ENCODE assay signal across 14 mouse cellular contexts in the genomic region with DNA sequence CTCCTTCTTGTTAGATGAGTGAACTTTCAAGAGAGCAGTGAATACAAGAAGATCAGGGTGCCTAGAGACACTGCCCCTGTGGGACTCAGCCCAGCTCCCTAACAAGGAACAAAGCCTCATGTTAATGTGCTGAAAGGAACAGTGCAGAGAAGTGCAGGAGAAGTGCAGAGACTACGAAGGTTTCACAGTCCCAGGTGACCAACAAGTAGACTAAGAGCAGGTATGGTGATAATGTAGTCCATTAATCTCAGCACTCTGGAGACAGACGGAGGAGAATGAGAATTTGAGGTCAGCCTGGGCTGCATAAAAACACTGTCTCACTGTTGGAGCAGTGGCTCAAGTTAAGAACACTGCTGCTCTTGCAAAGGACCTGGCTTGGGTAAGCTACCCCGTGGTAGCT.
DNase-seq lines count a peak whose midpoint lies in the region; ATAC-seq and TF ChIP-seq lines count a peak whose summit lies in the region.
"Had no signal": no experiment of that assay in that cellular context is flagged by ENCODE, and none has a peak within 500 bp of the region (broad histone marks: within the 10 kb centered on the region; RNA-seq: fewer than 3 reads in every experiment).

No protein-coding gene starts in this region.

- no peak for ATAC-seq in forebrain, embryonic 11.5 days (replicated peaks; ENCODE audit: low FRiP score)
- no peak for ATAC-seq in forebrain, embryonic 14.5 days
- ATAC-seq in limb, embryonic 14.5 days (ENCODE audit: low FRiP score, low read depth) = no peak
- ATAC-seq in intestine, embryonic 16.5 days = no peak
- ATAC-seq: forebrain, embryonic 15.5 days; midbrain, embryonic 13.5 days had no signal

- no peak for TF ChIP-seq POLR2A in cortical plate, adult 2 months (IDR thresholded peaks at IDR 0.05; ENCODE audit: extremely low read depth, insufficient read depth, low read length)
- no peak for TF ChIP-seq POLR2A in limb, embryonic 14.5 days (IDR thresholded peaks at IDR 0.05; ENCODE audit: borderline replicate concordance, extremely low read depth, insufficient read depth, insufficient read length)

- intact Hi-C loops in left cerebral cortex, adult 2 months (cut with DNase I) = loop anchor here (10.0 kb wide), 1 partner anchor 146 kb away; a partner anchor contains a TSS
- intact Hi-C loops in left cerebral cortex, postnatal 4 days (cut with DNase I) = loop anchor here (5.0 kb wide), 1 partner anchor 356 kb away; no protein-coding TSS in a partner anchor

- no peak overlapping the region for H3K4me3 ChIP-seq in forebrain, embryonic 11.5 days (ENCODE audit: low read depth, low read length)
- H3K4me3 ChIP-seq in forebrain, embryonic 14.5 days (ENCODE audit: low read depth, low read length) = no peak overlapping the region
- no peak overlapping the region for H3K4me3 ChIP-seq in left cerebral cortex, adult 2 months
- no peak overlapping the region for H3K4me3 ChIP-seq in cortical plate, adult 2 months (ENCODE audit: insufficient read depth, low read length)
- no peak overlapping the region for H3K4me3 ChIP-seq in limb, embryonic 14.5 days (replicated peaks; ENCODE audit: low read length)
- no peak overlapping the region for H3K4me3 ChIP-seq in intestine, embryonic 16.5 days (ENCODE audit: low read length)
- H3K4me3 ChIP-seq: forebrain, embryonic 15.5 days; midbrain, embryonic 13.5 days had no signal

- no peaks in the 10 kb centered on the region for H3K36me3 ChIP-seq in forebrain, embryonic 11.5 days (ENCODE audit: control insufficient read depth, insufficient read depth, low read length)
- no peaks in the 10 kb centered on the region for H3K36me3 ChIP-seq in forebrain, embryonic 14.5 days (ENCODE audit: control insufficient read depth, insufficient read depth, low read length)
- H3K36me3 ChIP-seq in limb, embryonic 14.5 days (ENCODE audit: control insufficient read depth, insufficient read depth, low read length) = no peaks in the 10 kb centered on the region
- no peaks in the 10 kb centered on the region for H3K36me3 ChIP-seq in intestine, embryonic 16.5 days (ENCODE audit: control insufficient read depth, insufficient read depth, low read length)
- H3K36me3 ChIP-seq: forebrain, embryonic 15.5 days; midbrain, embryonic 13.5 days had no signal

- no peak overlapping the region for H3K9ac ChIP-seq in forebrain, embryonic 11.5 days (ENCODE audit: low read length)
- H3K9ac ChIP-seq in forebrain, embryonic 14.5 days (ENCODE audit: low read length) = no peak overlapping the region
- H3K9ac ChIP-seq in limb, embryonic 14.5 days (ENCODE audit: low read depth, low read length, severe bottlenecking) = no peak overlapping the region
- H3K9ac ChIP-seq in intestine, embryonic 16.5 days (ENCODE audit: low read depth, low read length) = no peak overlapping the region
- H3K9ac ChIP-seq: forebrain, embryonic 15.5 days; midbrain, embryonic 13.5 days had no signal

- 88% methylated on average over 3 of the region's 3 CpGs for WGBS in forebrain, embryonic 11.5 days
- 73% methylated on average over 3 of the region's 3 CpGs for WGBS in forebrain, embryonic 14.5 days
- 49% methylated on average over 3 of the region's 3 CpGs for WGBS in limb, embryonic 14.5 days
- WGBS in intestine, embryonic 16.5 days = 64% methylated on average over 3 of the region's 3 CpGs

- H3K9me3 ChIP-seq in forebrain, embryonic 11.5 days (ENCODE audit: control insufficient read depth, low read length) = no peaks in the 10 kb centered on the region
- H3K9me3 ChIP-seq in forebrain, embryonic 14.5 days (replicated peaks; ENCODE audit: control insufficient read depth, low read length) = no peaks in the 10 kb centered on the region
- H3K9me3 ChIP-seq in limb, embryonic 14.5 days (ENCODE audit: control insufficient read depth, low read length) = no peaks in the 10 kb centered on the region
- no peaks in the 10 kb centered on the region for H3K9me3 ChIP-seq in intestine, embryonic 16.5 days (ENCODE audit: control insufficient read depth, low read length)
- H3K9me3 ChIP-seq: forebrain, embryonic 15.5 days; midbrain, embryonic 13.5 days had no signal

- no peak overlapping the region for H3K4me2 ChIP-seq in forebrain, embryonic 11.5 days (ENCODE audit: low read depth, low read length, severe bottlenecking)
- H3K4me2 ChIP-seq in forebrain, embryonic 14.5 days (ENCODE audit: low read length) = no peak overlapping the region
- H3K4me2 ChIP-seq in limb, embryonic 14.5 days (replicated peaks; ENCODE audit: low read depth, low read length, severe bottlenecking) = no peak overlapping the region
- no peak overlapping the region for H3K4me2 ChIP-seq in intestine, embryonic 16.5 days (ENCODE audit: low read depth, low read length)
- H3K4me2 ChIP-seq: forebrain, embryonic 15.5 days; midbrain, embryonic 13.5 days had no signal

- peak; percentile 37 for DNase-seq in forebrain, embryonic 11.5 days (ENCODE audit: low spot score)
- no peak for DNase-seq in forebrain, embryonic 14.5 days (ENCODE audit: low spot score)
- DNase-seq in left cerebral cortex, adult 2 months (ENCODE audit: extremely low spot score in 1 of 2, low spot score in 2 of 2) = no peak
- no peak for DNase-seq in left cerebral cortex, postnatal 4 days
- DNase-seq in limb, embryonic 14.5 days (ENCODE audit: low spot score) = no peak
- no peak for DNase-seq in layer of hippocampus, postnatal 25 days (ENCODE audit: extremely low spot score in 1 of 2, low spot score in 1 of 2)
- DNase-seq: cerebellum, adult 9-10 months; gastrocnemius, postnatal 25 days; heart, postnatal 10 days; kidney, adult 8-10 months had no signal

- TF ChIP-seq CTCF in left cerebral cortex, adult 2 months (IDR thresholded peaks at IDR 0.05) = no peak
- TF ChIP-seq CTCF in cortical plate, adult 2 months (IDR thresholded peaks at IDR 0.05; ENCODE audit: extremely low read depth, insufficient read depth, low read length) = no peak

- H3K4me1 ChIP-seq in forebrain, embryonic 11.5 days (replicated peaks; ENCODE audit: control insufficient read depth, insufficient read depth, low read length) = peaks cover 14% of the 10 kb centered on the region
- H3K4me1 ChIP-seq in forebrain, embryonic 14.5 days (ENCODE audit: control insufficient read depth, insufficient read depth, low read length) = peaks cover 35% of the 10 kb centered on the region
- H3K4me1 ChIP-seq in cortical plate, adult 2 months (ENCODE audit: control insufficient read depth, insufficient read depth, low read length) = peaks cover 6% of the 10 kb centered on the region; the same call in 1 of the 2 replicates
- peaks cover 69% of the 10 kb centered on the region for H3K4me1 ChIP-seq in limb, embryonic 14.5 days (ENCODE audit: control insufficient read depth, insufficient read depth, low read length)
- peaks cover 49% of the 10 kb centered on the region for H3K4me1 ChIP-seq in intestine, embryonic 16.5 days (ENCODE audit: control insufficient read depth, insufficient read depth, low read length)

- H3K27ac ChIP-seq in forebrain, embryonic 11.5 days (ENCODE audit: low read depth, low read length) = no peak overlapping the region
- H3K27ac ChIP-seq in forebrain, embryonic 14.5 days (ENCODE audit: low read depth, low read length) = no peak overlapping the region
- peak overlapping the region; percentile 83 for H3K27ac ChIP-seq in left cerebral cortex, adult 2 months
- H3K27ac ChIP-seq in cortical plate, adult 2 months (ENCODE audit: insufficient read depth, low read length) = peak overlapping the region; percentile 94
- H3K27ac ChIP-seq in limb, embryonic 14.5 days (replicated peaks; ENCODE audit: low read depth, low read length) = peak overlapping the region; percentile 56; the same call in 1 of the 2 replicates
- no peak overlapping the region for H3K27ac ChIP-seq in intestine, embryonic 16.5 days (ENCODE audit: low read length)

- H3K27me3 ChIP-seq in forebrain, embryonic 11.5 days (ENCODE audit: control insufficient read depth, insufficient read depth, low read length) = no peaks in the 10 kb centered on the region
- no peaks in the 10 kb centered on the region for H3K27me3 ChIP-seq in forebrain, embryonic 14.5 days (replicated peaks; ENCODE audit: control insufficient read depth, insufficient read depth, low read length)
- no peaks in the 10 kb centered on the region for H3K27me3 ChIP-seq in limb, embryonic 14.5 days (ENCODE audit: control insufficient read depth, insufficient read depth, low read length)
- no peaks in the 10 kb centered on the region for H3K27me3 ChIP-seq in intestine, embryonic 16.5 days (replicated peaks; ENCODE audit: control insufficient read depth, insufficient read depth, low read length)
- H3K27me3 ChIP-seq: forebrain, embryonic 15.5 days; midbrain, embryonic 13.5 days had no signal

Comparison
In these comparisons a context has a peak if more than half of its experiments do, and no peak if none do; other contexts are left out.
1. H3K27ac ChIP-seq: peak in left cerebral cortex, adult 2 months (single experiment), cortical plate, adult 2 months (single experiment) and limb, embryonic 14.5 days (single experiment); none in forebrain, embryonic 11.5 days (single experiment), forebrain, embryonic 14.5 days (single experiment) and intestine, embryonic 16.5 days (single experiment).